Mouse (Mus musculus) WW6 (cell line): ENCODE measurements around the gene Sdhb.

Experiments
- DNase-seq: peaks from one replicate; pipeline ENCODE4 v3.0.0-alpha.2; 2013; ENCODE audit warnings: low read depth, low spot score

The Sdhb gene

DNA sequence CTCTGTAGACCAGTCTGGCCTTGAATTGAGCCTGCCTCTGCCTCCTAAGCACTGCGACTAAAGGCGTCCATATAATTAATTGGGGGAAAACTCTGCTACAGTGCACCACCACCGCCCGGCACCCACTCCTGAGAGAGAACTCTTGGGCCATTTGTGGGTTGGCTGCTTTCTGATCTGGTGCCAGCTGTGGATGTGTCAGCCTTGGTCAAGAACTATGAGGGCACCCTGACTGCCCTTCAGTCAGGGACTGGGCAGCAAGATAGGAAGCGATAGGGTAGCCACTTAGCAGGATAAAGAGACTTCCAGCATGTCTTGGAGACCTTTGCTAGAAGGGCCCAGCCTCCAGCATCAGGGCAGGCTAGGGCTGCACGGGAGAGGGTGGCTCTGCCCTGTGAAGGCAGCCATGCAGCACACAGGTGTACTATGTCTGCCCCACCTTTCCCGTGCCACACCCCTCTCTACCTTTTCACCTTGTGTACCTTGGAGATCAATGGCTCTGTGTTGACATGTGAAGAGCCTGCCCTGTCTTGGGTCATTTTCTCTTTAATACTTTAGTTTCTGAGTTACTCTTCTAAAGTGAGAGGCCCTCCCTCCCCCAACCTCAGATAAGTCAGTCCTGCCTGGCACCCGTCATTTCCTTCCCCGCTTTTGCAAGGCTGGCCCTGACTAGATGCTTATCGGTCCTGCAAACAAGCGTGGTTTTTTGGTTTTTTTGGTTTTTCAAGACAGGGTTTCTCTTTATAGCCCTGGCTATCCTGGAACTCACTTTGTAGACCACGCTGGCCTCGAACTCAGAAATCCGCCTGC, 17.1 kb downstream of the Sdhb start:
- no peak for DNase-seq

GRCm38 (mm10) chr4:140981605-140982004, 20.6 kb downstream of the Sdhb start:
- no peak for DNase-seq

DNA sequence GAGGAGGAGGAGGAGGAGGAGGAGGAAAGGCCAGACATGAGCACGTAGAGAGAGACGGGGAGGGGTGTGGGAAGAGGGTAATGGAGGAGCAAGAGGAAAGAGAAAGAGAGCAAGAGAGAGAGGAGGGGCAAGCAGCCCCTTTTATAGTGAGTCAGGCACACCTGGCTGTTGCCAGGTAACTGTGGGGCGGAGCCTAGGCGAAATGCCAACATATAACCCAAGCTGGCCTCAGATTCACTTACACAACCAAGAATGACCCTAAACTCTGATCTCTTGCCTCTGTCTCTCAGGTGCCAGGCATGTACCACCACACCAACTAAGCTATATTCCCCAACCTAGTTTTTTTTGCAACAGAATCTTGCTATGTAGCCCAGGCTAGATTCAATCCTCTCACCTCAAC, 21.8 kb downstream of the Sdhb start:
- DNase-seq: no peak

DNA sequence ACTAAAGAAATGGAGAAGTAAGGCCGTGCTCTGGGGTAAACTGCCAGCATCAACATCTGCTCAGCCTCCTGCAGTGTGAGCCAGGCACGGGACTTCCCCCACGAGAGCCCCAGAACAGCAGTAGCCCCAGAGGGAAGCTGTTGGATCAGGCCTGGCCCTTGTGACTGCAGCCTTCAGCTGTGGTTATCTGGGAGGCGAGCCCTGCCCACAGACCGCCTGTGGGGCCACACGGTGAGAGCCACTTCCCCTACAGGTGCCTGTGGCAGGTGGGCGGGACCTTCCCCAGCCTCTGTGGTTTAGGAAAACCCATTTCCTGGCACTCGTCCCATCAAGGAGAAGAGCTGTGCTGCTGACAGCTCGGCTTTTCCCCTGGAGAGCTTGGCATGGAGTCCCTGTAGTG, 22.4 kb downstream of the Sdhb start:
- DNase-seq: no peak

DNA sequence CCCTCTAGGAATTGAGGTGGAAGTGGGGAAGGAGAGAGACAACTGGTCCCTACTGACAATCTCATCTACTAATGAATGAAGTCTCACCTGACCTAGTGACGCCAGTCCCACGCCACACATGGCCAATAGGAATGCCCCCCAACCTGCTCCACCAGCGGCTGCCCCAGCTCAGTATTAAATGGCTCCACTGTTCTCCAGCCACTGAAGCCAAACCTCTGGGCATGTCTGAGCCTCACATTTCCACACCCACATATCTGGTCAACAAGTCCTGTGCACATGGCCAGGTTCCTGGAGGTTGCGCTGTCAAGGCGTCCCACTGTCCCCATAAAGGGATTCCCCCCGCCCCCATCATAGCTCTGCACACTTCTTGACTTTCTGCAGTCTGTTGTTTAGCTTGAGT, 23.5 kb downstream of the Sdhb start:
- no peak for DNase-seq

GRCm38 (mm10) chr4:140986024-140986710, 25.2 kb downstream of the Sdhb start:
- DNase-seq: no peak

- peak; percentile 47 for DNase-seq
Measured at GRCm38 (mm10) chr4:140986711-140987395, 25.9 kb downstream of the Sdhb start, which contains the start of gene Atp13a2. Gene Atp13a2 (plus strand): TSS chr4:140986873.

DNA sequence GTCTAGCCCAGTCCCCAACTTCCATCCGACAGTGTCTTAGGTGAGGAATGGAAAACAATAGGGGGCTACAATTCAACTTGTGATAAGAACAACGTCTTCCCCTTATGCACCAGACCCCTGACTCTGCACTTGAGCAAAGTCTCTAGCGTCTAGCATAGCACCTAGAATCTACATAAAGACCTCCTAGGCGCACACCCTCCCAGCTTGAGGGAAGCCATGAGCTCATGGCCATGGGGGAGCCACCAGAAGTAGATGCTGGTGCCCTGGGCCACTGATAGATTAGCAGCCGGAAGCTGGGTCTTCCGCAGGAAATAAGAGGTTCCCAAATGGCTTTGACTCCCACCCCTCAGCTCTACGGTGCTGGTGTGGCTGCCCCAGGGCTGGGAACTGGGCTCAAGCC, 26.5 kb downstream of the Sdhb start:
- no peak for DNase-seq

DNA sequence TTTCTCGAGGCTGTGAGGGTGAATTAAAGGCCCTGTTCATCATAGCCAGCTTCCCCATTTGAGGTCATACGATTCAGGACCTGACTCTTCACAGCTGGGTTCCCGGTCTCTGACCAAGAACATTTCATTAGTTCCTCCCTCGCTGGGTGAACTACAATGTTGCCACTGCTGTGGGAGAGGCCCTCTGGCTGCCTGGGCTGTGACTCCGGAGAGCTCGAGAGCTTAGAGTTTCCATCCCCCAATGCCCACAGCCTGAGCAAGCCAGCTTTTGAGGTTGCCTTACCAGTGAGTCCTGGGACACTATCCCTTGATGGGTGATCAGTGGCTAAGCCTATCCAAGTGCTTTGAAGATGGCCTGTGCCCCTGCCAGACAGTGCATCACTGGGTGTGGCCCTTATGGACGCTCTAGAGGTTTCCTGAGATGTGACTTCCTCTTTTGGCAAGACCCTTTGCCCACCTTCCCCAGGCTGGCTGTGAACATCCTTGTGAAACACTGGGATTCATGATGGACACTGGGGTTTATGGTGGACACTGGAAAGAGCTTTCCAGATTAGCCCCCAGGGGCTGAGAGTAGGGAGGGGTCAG, 27.8 kb downstream of the Sdhb start:
- no peak for DNase-seq

- no peak for DNase-seq
Measured at GRCm38 (mm10) chr4:140989447-140989846, 28.4 kb downstream of the Sdhb start.

- no peak for DNase-seq
Measured at GRCm38 (mm10) chr4:140992215-140992614, 31.2 kb downstream of the Sdhb start.

GRCm38 (mm10) chr4:140993846-140994245, 32.8 kb downstream of the Sdhb start:
- no peak for DNase-seq

- DNase-seq: no peak
Measured at GRCm38 (mm10) chr4:140995811-140996210, 34.8 kb downstream of the Sdhb start.

GRCm38 (mm10) chr4:140996812-140997211, 35.8 kb downstream of the Sdhb start:
- DNase-seq: no peak

- peak; percentile 33 for DNase-seq
Measured at GRCm38 (mm10) chr4:141005983-141006382, 45.0 kb downstream of the Sdhb start.

- DNase-seq: no peak
Measured at GRCm38 (mm10) chr4:141008028-141008427, 47.0 kb downstream of the Sdhb start.

- no peak for DNase-seq
Measured at GRCm38 (mm10) chr4:141010118-141010517, 49.1 kb downstream of the Sdhb start, which contains the start of gene Mfap2. Gene Mfap2 (plus strand): TSS chr4:141010418.

DNA sequence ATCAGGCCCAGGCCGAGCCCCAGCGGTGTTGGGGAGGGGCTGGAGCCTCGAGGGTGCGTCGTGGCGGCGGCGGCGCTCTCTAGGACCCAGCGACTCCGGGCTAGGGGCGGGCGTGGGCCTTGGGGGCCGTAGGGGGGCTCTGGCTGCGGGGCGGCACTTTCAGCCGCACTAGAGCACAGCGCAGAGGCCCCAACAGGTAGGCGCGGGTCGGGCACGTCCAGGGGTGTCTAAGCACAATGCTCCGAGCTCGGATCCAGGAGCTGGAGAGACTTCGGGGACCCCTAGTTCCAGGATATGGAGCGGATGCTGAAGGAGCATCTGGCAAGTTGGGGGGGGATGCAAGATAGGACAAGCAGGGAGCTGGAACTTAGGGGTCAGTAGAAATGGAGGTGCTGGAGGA, 49.5 kb downstream of the Sdhb start:
- DNase-seq: no peak

- DNase-seq: no peak
Measured at GRCm38 (mm10) chr4:141010941-141011429, 50.0 kb downstream of the Sdhb start.

DNA sequence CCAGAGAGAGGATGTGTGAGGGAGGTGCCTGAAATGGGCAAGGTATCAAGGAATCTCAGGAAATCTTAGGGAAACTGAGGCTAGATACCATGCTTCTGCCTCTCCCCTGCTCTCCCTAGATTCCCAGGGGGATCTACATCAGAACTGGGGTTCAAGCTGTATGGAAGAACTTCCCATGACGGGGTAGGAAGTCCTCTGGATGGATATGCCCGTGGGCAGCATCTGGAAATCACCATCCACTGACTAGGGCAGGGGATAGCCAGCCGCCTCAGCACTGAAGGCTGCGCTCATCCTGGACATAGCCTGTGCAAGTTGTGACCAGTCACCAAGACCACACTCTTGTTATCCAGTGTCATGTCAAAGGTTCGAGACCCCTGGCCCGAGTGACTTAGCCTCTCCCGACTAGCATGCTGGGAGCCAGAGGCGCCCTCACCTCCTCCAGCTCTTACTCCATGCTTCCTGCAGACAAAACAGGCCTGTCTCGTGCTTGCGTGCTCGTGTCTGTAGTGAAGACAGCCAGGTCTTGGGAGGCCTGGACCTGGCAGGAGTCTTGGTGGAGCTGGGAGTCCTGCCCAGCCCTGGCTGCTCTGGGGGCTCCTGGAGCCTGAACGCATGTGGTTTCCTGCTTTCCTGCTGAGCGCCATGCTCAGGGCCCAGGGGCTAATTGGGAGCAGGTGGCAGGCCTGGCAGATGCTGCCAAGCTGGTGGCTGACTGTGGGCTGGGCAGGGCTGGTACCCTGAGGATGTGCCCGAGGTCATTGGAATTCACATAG, 50.7 kb downstream of the Sdhb start:
- no peak for DNase-seq

- DNase-seq: no peak
Measured at GRCm38 (mm10) chr4:141012558-141012957, 51.6 kb downstream of the Sdhb start.
